Comparison of ENCODE assay signal across 37 mouse cellular contexts in the genomic region with DNA sequence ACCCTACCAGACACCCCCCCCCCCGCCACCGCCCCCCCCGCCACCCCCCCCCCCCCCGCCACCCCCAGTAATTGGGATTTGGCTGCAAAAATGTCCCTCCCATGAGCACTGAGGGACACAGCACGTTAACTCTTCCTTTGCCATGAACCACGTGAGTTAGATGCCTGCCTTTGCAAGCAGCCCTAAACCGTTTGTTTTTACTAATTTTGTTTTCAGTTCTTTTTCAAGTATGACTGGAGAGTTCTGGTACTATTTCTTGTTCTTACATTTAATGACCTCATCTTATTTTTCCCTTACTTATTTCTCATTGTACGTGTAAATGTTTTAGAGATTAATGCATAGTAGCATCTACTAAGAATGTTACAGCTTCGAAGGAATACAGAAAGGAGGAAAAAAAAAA. TPM values are rescaled to one million over a fixed set of nuclear protein-coding genes. Genes with fewer than 3 reads are reported as not detected.
A peak's percentile ranks its signal among the peaks of the same experiment; 100 is the strongest.
DNase-seq lines count a peak whose midpoint lies in the region; ATAC-seq and TF ChIP-seq lines count a peak whose summit lies in the region.
"Had no signal": no experiment of that assay in that cellular context is flagged by ENCODE, and none has a peak within 500 bp of the region (broad histone marks: within the 10 kb centered on the region; RNA-seq: fewer than 3 reads in every experiment).

No protein-coding gene starts in this region.

- 0 out of 2 replicates have a peak, but pooled peaks cover 6% of the 10 kb centered on the region for H3K36me3 ChIP-seq in forebrain, embryonic 14.5 days (ENCODE audit: control insufficient read depth, insufficient read depth, low read length)
- H3K36me3 ChIP-seq in forebrain, embryonic 15.5 days, result no peaks in the 10 kb centered on the region
- peaks cover 30% of the 10 kb centered on the region for H3K36me3 ChIP-seq in embryonic facial prominence, embryonic 14.5 days (ENCODE audit: control insufficient read depth, insufficient read depth, low read length)
- peaks cover 40% of the 10 kb centered on the region for H3K36me3 ChIP-seq in limb, embryonic 15.5 days
- H3K36me3 ChIP-seq: hindbrain, embryonic 15.5 days had no signal

- H3K9me3 ChIP-seq in forebrain, embryonic 14.5 days (replicated peaks; ENCODE audit: control insufficient read depth, low read length), result no peaks in the 10 kb centered on the region
- no peaks in the 10 kb centered on the region for H3K9me3 ChIP-seq in forebrain, embryonic 15.5 days
- H3K9me3 ChIP-seq in embryonic facial prominence, embryonic 14.5 days (ENCODE audit: control insufficient read depth, low read length), result no peaks in the 10 kb centered on the region
- no peaks in the 10 kb centered on the region for H3K9me3 ChIP-seq in limb, embryonic 15.5 days
- H3K9me3 ChIP-seq: forebrain, embryonic 10.5 days; hindbrain, embryonic 10.5 days; hindbrain, embryonic 15.5 days; intestine, embryonic 15.5 days; liver, embryonic 15.5 days; lung, embryonic 15.5 days had no signal

- H3K4me1 ChIP-seq in forebrain, embryonic 14.5 days (ENCODE audit: control insufficient read depth, insufficient read depth, low read length), result 0 out of 2 replicates have a peak, but pooled peaks cover 2% of the 10 kb centered on the region
- peaks cover 4% of the 10 kb centered on the region; the same call in 1 of the 2 replicates for H3K4me1 ChIP-seq in forebrain, embryonic 15.5 days
- 0 out of 2 replicates have a peak, but pooled peaks cover 4% of the 10 kb centered on the region for H3K4me1 ChIP-seq in embryonic facial prominence, embryonic 14.5 days (ENCODE audit: control insufficient read depth, insufficient read depth, low read length)
- peaks cover 13% of the 10 kb centered on the region for H3K4me1 ChIP-seq in limb, embryonic 15.5 days
- H3K4me1 ChIP-seq: hindbrain, embryonic 15.5 days; intestine, embryonic 15.5 days had no signal

- no peak overlapping the region for H3K4me2 ChIP-seq in forebrain, embryonic 14.5 days (ENCODE audit: low read length)
- H3K4me2 ChIP-seq in forebrain, embryonic 15.5 days (replicated peaks), result no peak overlapping the region
- peak overlapping the region; percentile 18; the same call in 1 of the 2 replicates for H3K4me2 ChIP-seq in embryonic facial prominence, embryonic 14.5 days (ENCODE audit: low read depth, low read length)
- H3K4me2 ChIP-seq in limb, embryonic 15.5 days, result no peak overlapping the region
- H3K4me2 ChIP-seq: hindbrain, embryonic 15.5 days; intestine, embryonic 15.5 days; liver, embryonic 15.5 days; lung, embryonic 15.5 days; midbrain, embryonic 11.5 days had no signal

- no peak for TF ChIP-seq CTCF in layer of hippocampus, adult 2 months (conservative IDR thresholded peaks at IDR 0.05)

- no peaks in the 10 kb centered on the region for H3K27me3 ChIP-seq in forebrain, embryonic 14.5 days (replicated peaks; ENCODE audit: control insufficient read depth, insufficient read depth, low read length)
- H3K27me3 ChIP-seq in forebrain, embryonic 15.5 days, result no peaks in the 10 kb centered on the region
- no peaks in the 10 kb centered on the region for H3K27me3 ChIP-seq in embryonic facial prominence, embryonic 14.5 days (replicated peaks; ENCODE audit: control insufficient read depth, insufficient read depth, low read length)
- H3K27me3 ChIP-seq in limb, embryonic 15.5 days, result no peaks in the 10 kb centered on the region
- H3K27me3 ChIP-seq: hindbrain, embryonic 15.5 days; intestine, embryonic 15.5 days; liver, embryonic 15.5 days; lung, embryonic 15.5 days had no signal

- no peak overlapping the region for H3K4me3 ChIP-seq in forebrain, embryonic 14.5 days (ENCODE audit: low read depth, low read length)
- no peak overlapping the region for H3K4me3 ChIP-seq in forebrain, embryonic 15.5 days
- H3K4me3 ChIP-seq in layer of hippocampus, adult 2 months, result no peak overlapping the region
- no peak overlapping the region for H3K4me3 ChIP-seq in embryonic facial prominence, embryonic 14.5 days (ENCODE audit: low read depth, low read length)
- H3K4me3 ChIP-seq in limb, embryonic 15.5 days, result no peak overlapping the region
- H3K4me3 ChIP-seq: forebrain, embryonic 10.5 days; hindbrain, embryonic 10.5 days; hindbrain, embryonic 15.5 days; intestine, embryonic 15.5 days; liver, embryonic 15.5 days; lung, embryonic 15.5 days had no signal

- ATAC-seq in forebrain, embryonic 14.5 days, result no peak
- ATAC-seq in forebrain, embryonic 15.5 days (replicated peaks), result no peak
- no peak for ATAC-seq in embryonic facial prominence, embryonic 14.5 days (ENCODE audit: low read depth)
- ATAC-seq in limb, embryonic 15.5 days (ENCODE audit: insufficient number of reproducible peaks, low FRiP score, low TSS enrichment, low read depth), result no peak
- ATAC-seq: CD4-positive, CD25-positive, alpha-beta regulatory T cell, adult 4 months; intestine, embryonic 15.5 days; midbrain, embryonic 16.5 days had no signal

- no peak overlapping the region for H3K27ac ChIP-seq in forebrain, embryonic 14.5 days (ENCODE audit: low read depth, low read length)
- H3K27ac ChIP-seq in forebrain, embryonic 15.5 days (replicated peaks), result no peak overlapping the region
- peak overlapping the region; percentile 36; the same call in 1 of the 2 replicates for H3K27ac ChIP-seq in layer of hippocampus, adult 2 months
- no peak overlapping the region for H3K27ac ChIP-seq in embryonic facial prominence, embryonic 14.5 days (replicated peaks; ENCODE audit: low read depth, low read length)
- peak overlapping the region; percentile 69; the same call in 1 of the 2 replicates for H3K27ac ChIP-seq in limb, embryonic 15.5 days
- H3K27ac ChIP-seq: forebrain, embryonic 10.5 days; hindbrain, embryonic 10.5 days; hindbrain, embryonic 15.5 days; intestine, embryonic 15.5 days; liver, embryonic 15.5 days; lung, embryonic 15.5 days; stomach, postnatal 0 days had no signal

- DNase-seq in forebrain, embryonic 14.5 days (ENCODE audit: low spot score), result peak; percentile 21
- no peak for DNase-seq in layer of hippocampus, adult 2 months (ENCODE audit: low spot score in 2 of 2)
- DNase-seq in layer of hippocampus, postnatal 14 days (ENCODE audit: low spot score in 2 of 2), result no peak
- no peak for DNase-seq in embryonic facial prominence, embryonic 14.5 days (ENCODE audit: low spot score)
- DNase-seq in kidney, adult 11 months, result no peak
- DNase-seq in thymus, postnatal 14 days, result no peak
- DNase-seq: adrenal gland, postnatal 25 days; cerebellum, adult 2 months; cerebellum, postnatal 25 days; kidney, adult 9 months; kidney, postnatal 10 days; layer of hippocampus, adult 9-11 months; liver; spleen, adult 18-20 months; thymus, adult 18-20 months; thymus, postnatal 4 days had no signal

- H3K9ac ChIP-seq in forebrain, embryonic 14.5 days (ENCODE audit: low read length), result no peak overlapping the region
- H3K9ac ChIP-seq in forebrain, embryonic 15.5 days (replicated peaks), result no peak overlapping the region
- no peak overlapping the region for H3K9ac ChIP-seq in embryonic facial prominence, embryonic 14.5 days (ENCODE audit: low read depth, low read length)
- no peak overlapping the region for H3K9ac ChIP-seq in limb, embryonic 15.5 days
- H3K9ac ChIP-seq: hindbrain, embryonic 15.5 days; intestine, embryonic 15.5 days; liver, embryonic 15.5 days; lung, embryonic 15.5 days had no signal

- WGBS in forebrain, embryonic 14.5 days, result 55% methylated on average over 5 of the region's 9 CpGs
- WGBS in forebrain, embryonic 15.5 days, result 52% methylated on average over 6 of the region's 9 CpGs
- WGBS in embryonic facial prominence, embryonic 14.5 days, result 53% methylated on average over 5 of the region's 9 CpGs
- WGBS in limb, embryonic 15.5 days, result 34% methylated on average over 9 of the region's 9 CpGs

RNA-seq across cellular contexts. Expression of a gene that starts 13.2 kb away (rescaled TPM):
- polyA plus RNA-seq in forebrain, embryonic 14.5 days (2014; fragmentation: Nextera tagmentation; extraction: Ambion mirVana), result 18.3 and 18.7 TPM in 2 replicates
- 18.9 and 20.6 TPM in 2 replicates for polyA plus RNA-seq in forebrain, embryonic 15.5 days (2015; fragmentation: Nextera tagmentation; extraction: Ambion mirVana)
- total RNA-seq in layer of hippocampus, adult 2 months (2021), result 10 to 100 TPM; 32.9 to 35.2 TPM
- total RNA-seq in layer of hippocampus, postnatal 14 days (2021), result 10 to 100 TPM; 33.2 to 38.0 TPM
- 32.4 and 33.9 TPM in 2 replicates for polyA plus RNA-seq in embryonic facial prominence, embryonic 14.5 days (2014; fragmentation: Nextera tagmentation; extraction: Ambion mirVana)
- polyA plus RNA-seq in limb, embryonic 15.5 days (2015; fragmentation: Nextera tagmentation; extraction: Ambion mirVana), result 40.5 and 41.2 TPM in 2 replicates

RNA-seq across cellular contexts. Expression of a gene that starts 28.7 kb away (rescaled TPM):
- not detected in 2 replicates for polyA plus RNA-seq in forebrain, embryonic 14.5 days (2014; fragmentation: Nextera tagmentation; extraction: Ambion mirVana)
- not detected in 2 replicates for polyA plus RNA-seq in forebrain, embryonic 15.5 days (2015; fragmentation: Nextera tagmentation; extraction: Ambion mirVana)
- not detected for total RNA-seq in layer of hippocampus, adult 2 months (2021)
- not detected for total RNA-seq in layer of hippocampus, postnatal 14 days (2021)
- polyA plus RNA-seq in embryonic facial prominence, embryonic 14.5 days (2014; fragmentation: Nextera tagmentation; extraction: Ambion mirVana), result 0.13 and 0.22 TPM in 2 replicates
- 0.10 and 0.16 TPM in 2 replicates for polyA plus RNA-seq in limb, embryonic 15.5 days (2015; fragmentation: Nextera tagmentation; extraction: Ambion mirVana)
- total RNA-seq: gastrocnemius, adult 8-10 months; heart, adult 8-10 months; left cerebral cortex, adult 18-20 months; left cerebral cortex, postnatal 14 days; megakaryocyte, adult 5-6 weeks had no signal
- polyA plus RNA-seq: cerebellum, adult 2 months; embryonic facial prominence, embryonic 11.5 days; forebrain, embryonic 10.5 days; frontal cortex, adult 2 months; heart, postnatal 0 days; hindbrain, embryonic 10.5 days; hindbrain, embryonic 15.5 days; liver, embryonic 15.5 days; midbrain, embryonic 11.5 days; midbrain, embryonic 16.5 days; neural tube, embryonic 11.5 days had no signal

Comparison
In these comparisons a context has a peak if more than half of its experiments do, and no peak if none do; other contexts are left out.
1. H3K27ac ChIP-seq: peak in layer of hippocampus, adult 2 months (single experiment) and limb, embryonic 15.5 days (single experiment); none in forebrain, embryonic 14.5 days (single experiment), forebrain, embryonic 15.5 days (single experiment) and embryonic facial prominence, embryonic 14.5 days (single experiment).